Mouse (Mus musculus): ENCODE measurements at regions not wholly inside any gene's neighbourhood (a gene's known extent, or its start where the extent isn't known, plus 50 kb on each side); places are given as distances from the start of the nearest gene placed in this dataset.

DNA sequence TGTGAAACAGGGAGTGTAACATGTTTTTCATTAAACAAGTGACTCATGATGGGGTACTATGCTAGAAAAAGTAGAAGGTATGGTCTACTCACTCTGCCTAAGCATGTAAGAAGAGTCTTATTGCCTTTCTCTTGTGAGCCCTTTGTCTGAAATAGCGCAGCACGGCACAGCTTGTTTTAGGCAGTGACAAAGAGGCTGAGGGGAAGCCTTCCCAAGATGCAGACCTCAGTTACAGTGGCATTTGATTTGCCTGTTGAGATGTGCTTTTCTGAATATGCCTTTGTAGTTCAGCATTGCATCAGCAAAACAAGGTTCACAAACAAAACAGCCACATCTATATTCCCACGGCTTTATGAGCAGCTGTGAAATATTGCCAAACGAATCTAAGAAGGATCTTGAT lies 189.8 kb upstream of the Chl1 start:
- H3K36me3 ChIP-seq (replicated peaks; ENCODE audit: control insufficient read depth, insufficient read depth): no peaks in the 10 kb centered on the region
- DNase-seq (ENCODE audit: low spot score) (no peak), ATAC-seq (ENCODE audit: low FRiP score) (no peak)
- H3K27me3 ChIP-seq (ENCODE audit: control insufficient read depth, insufficient read depth, low read length): no peaks in the 10 kb centered on the region
- no peaks in the 10 kb centered on the region for H3K9me3 ChIP-seq (ENCODE audit: control insufficient read depth, low read length)
- no peak overlapping the region for H3K4me3 ChIP-seq (replicated peaks; ENCODE audit: low read length)
- 0 out of 2 replicates have a peak, but pooled peaks cover 8% of the 10 kb centered on the region for H3K4me1 ChIP-seq (replicated peaks; ENCODE audit: control insufficient read depth, insufficient read depth, low read length)
- peak overlapping the region; percentile 39 for H3K9ac ChIP-seq
- 45% methylated on average over 4 of the region's 4 CpGs for WGBS
- H3K27ac ChIP-seq: peak overlapping the region; percentile 75
- H3K4me2 ChIP-seq (replicated peaks): no peak overlapping the region

DNA sequence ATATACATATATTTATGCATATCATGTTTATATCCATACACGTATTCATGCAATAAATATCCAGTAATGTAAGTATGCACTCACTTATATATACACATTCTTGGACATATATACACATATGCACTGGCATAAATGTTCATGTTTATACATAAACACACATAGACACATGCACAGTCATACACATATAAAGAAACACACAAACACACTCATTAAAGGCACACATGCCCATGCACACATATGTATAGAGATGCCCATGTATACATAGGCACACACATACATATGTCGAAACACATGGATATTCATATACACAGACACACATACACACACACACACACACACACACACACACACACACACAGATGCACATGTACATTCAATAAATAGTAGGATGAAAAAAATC lies 189.3 kb upstream of the Chl1 start:
- no peak overlapping the region for H3K4me3 ChIP-seq (replicated peaks; ENCODE audit: low read length)
- no peaks in the 10 kb centered on the region for H3K36me3 ChIP-seq (replicated peaks; ENCODE audit: control insufficient read depth, insufficient read depth)
- no peak overlapping the region for H3K27ac ChIP-seq
- WGBS: 85% methylated on average over 2 of the region's 2 CpGs
- H3K4me1 ChIP-seq (replicated peaks; ENCODE audit: control insufficient read depth, insufficient read depth, low read length): 0 out of 2 replicates have a peak, but pooled peaks cover 8% of the 10 kb centered on the region
- no peak overlapping the region for H3K9ac ChIP-seq
- ATAC-seq (ENCODE audit: low FRiP score) (no peak), DNase-seq (ENCODE audit: low spot score) (no peak)
- H3K4me2 ChIP-seq (replicated peaks): no peak overlapping the region
- H3K27me3 ChIP-seq (ENCODE audit: control insufficient read depth, insufficient read depth, low read length): no peaks in the 10 kb centered on the region
- H3K9me3 ChIP-seq (ENCODE audit: control insufficient read depth, low read length): no peaks in the 10 kb centered on the region

DNA sequence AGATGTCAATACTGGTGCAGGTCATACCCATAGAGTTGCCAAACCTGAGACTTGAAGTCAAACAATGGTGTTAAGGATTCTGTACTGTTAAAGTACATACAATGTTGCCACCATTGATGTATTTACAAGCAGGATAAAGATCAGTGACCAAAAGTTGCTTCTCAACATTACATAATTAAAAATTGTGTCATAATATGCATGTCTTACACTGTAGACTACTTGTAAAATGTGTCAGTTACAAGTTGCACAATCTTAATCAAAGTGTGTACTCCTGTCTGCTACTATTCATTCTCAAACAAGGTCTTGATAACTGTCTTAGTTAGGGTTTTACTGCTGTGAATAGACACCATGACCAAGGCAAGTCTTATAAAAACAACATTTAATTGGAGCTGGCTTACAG lies 187.9 kb upstream of the Chl1 start:
- Histone ChIP-seq H3K4me1 (replicated peaks; ENCODE audit: control insufficient read depth, insufficient read depth, low read length) (0 out of 2 replicates have a peak, but pooled peaks cover 8% of the 10 kb centered on the region), H3K36me3 (replicated peaks; ENCODE audit: control insufficient read depth, insufficient read depth) (no peaks in the 10 kb centered on the region), H3K9me3 (ENCODE audit: control insufficient read depth, low read length) (no peaks in the 10 kb centered on the region), H3K4me3 (replicated peaks; ENCODE audit: low read length) (no peak overlapping the region), H3K9ac (no peak overlapping the region), H3K27ac (no peak overlapping the region), H3K27me3 (ENCODE audit: control insufficient read depth, insufficient read depth, low read length) (no peaks in the 10 kb centered on the region), H3K4me2 (replicated peaks) (no peak overlapping the region)
- DNase-seq (ENCODE audit: low spot score) (no peak), ATAC-seq (ENCODE audit: low FRiP score) (no peak)

DNA sequence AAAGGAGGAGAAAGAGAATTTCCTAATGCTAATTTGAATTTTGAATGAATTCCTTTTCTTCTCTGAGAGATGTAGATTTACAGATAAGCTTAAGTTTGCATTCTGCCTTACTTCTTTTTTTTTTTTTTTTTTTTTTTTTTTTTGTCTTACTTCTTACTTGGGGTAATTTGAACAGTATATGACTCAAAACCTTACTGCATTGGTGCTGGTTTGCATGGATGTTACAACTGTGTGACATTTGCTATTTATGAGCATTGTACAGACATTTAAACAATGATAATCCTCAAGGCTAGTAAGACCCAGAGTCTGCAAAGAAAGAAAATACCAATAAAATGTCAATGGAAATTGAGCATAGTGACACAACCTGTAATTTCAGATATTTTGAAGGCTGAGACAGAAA lies 174.7 kb upstream of the Chl1 start:
- 0 out of 2 replicates have a peak, but pooled peaks cover 6% of the 10 kb centered on the region for H3K4me1 ChIP-seq (replicated peaks; ENCODE audit: control insufficient read depth, insufficient read depth, low read length)
- H3K9ac ChIP-seq: no peak overlapping the region
- H3K9me3 ChIP-seq (ENCODE audit: control insufficient read depth, low read length): no peaks in the 10 kb centered on the region
- H3K36me3 ChIP-seq (replicated peaks; ENCODE audit: control insufficient read depth, insufficient read depth): no peaks in the 10 kb centered on the region
- no peak overlapping the region for H3K4me3 ChIP-seq (replicated peaks; ENCODE audit: low read length)
- no peaks in the 10 kb centered on the region for H3K27me3 ChIP-seq (ENCODE audit: control insufficient read depth, insufficient read depth, low read length)
- no peak for ATAC-seq (ENCODE audit: low FRiP score)
- H3K4me2 ChIP-seq (replicated peaks): no peak overlapping the region
- H3K27ac ChIP-seq: no peak overlapping the region
- no peak for DNase-seq (ENCODE audit: low spot score)

DNA sequence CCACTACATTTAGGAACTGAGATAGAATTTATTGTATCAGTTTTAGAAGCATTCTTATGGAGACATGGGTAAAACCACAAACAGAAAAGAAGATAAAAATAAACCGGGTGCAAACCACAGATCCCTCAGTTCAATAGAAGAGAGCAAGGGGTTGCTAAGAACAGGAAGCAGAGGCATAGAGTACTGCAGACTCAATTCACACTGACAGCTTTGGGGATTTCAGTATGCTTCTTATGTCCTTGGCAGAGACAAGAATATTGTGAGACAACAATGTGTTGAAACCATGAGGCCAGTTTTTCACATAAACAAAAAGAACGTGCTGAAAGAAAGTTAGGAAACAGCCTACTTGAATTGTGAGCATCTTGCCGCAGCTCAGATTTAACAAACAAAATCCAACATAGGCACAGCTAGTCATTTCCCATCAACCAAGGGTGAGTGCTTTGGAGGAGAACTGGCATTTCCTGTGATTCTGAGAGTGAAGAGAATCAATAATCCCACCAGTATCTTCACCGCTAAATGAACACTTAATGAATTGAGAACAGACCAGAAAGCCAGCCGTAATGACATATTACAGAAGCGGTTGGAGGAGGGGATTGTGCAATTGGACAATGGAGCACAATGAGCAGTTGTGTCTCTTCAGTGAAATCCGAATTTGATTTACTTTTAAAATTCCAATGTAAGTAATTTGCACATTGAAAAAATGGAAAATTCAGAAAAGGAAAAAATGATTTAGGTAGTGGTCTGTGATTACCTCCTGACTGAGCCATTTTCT lies 170.2 kb upstream of the Chl1 start:
- Histone ChIP-seq H3K4me2 (replicated peaks) (no peak overlapping the region), H3K9ac (no peak overlapping the region), H3K4me1 (replicated peaks; ENCODE audit: control insufficient read depth, insufficient read depth, low read length) (0 out of 2 replicates have a peak, but pooled peaks cover 2% of the 10 kb centered on the region), H3K9me3 (ENCODE audit: control insufficient read depth, low read length) (no peaks in the 10 kb centered on the region), H3K36me3 (replicated peaks; ENCODE audit: control insufficient read depth, insufficient read depth) (no peaks in the 10 kb centered on the region), H3K4me3 (replicated peaks; ENCODE audit: low read length) (no peak overlapping the region), H3K27ac (0 out of 2 replicates have a peak overlapping the region, but pooled peaks have one; percentile 20), H3K27me3 (ENCODE audit: control insufficient read depth, insufficient read depth, low read length) (no peaks in the 10 kb centered on the region)
- 47% methylated on average over 7 of the region's 7 CpGs for WGBS
- DNase-seq (ENCODE audit: low spot score): no peak
- ATAC-seq (ENCODE audit: low FRiP score): no peak

DNA sequence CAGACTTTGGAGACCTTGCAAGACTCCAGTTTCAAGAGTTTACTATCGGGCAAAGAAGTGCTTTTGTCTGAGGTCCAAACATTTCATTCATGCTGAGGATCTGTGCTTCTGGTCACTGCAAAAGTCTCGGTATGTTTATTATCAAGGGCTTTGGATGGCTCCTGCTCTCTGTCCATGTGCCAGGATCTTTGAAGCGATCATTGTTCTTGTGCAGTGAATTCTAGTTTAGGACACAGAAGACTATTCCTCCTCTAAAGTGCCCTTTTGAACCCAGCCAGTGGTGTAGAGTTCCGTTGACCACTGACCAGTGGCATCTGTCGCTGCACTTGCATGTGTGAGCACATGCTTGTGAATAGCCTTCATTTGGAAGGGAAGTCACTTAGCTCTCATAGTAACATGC lies 166.9 kb upstream of the Chl1 start:
- Histone ChIP-seq H3K4me2 (replicated peaks) (no peak overlapping the region), H3K4me1 (replicated peaks; ENCODE audit: control insufficient read depth, insufficient read depth, low read length) (0 out of 2 replicates have a peak, but pooled peaks cover 2% of the 10 kb centered on the region), H3K9ac (no peak overlapping the region), H3K4me3 (replicated peaks; ENCODE audit: low read length) (no peak overlapping the region), H3K36me3 (replicated peaks; ENCODE audit: control insufficient read depth, insufficient read depth) (no peaks in the 10 kb centered on the region), H3K9me3 (ENCODE audit: control insufficient read depth, low read length) (no peaks in the 10 kb centered on the region), H3K27me3 (ENCODE audit: control insufficient read depth, insufficient read depth, low read length) (no peaks in the 10 kb centered on the region), H3K27ac (no peak overlapping the region)
- DNase-seq (ENCODE audit: low spot score) (no peak), ATAC-seq (ENCODE audit: low FRiP score) (no peak)
- 50% methylated on average over 5 of the region's 5 CpGs for WGBS

DNA sequence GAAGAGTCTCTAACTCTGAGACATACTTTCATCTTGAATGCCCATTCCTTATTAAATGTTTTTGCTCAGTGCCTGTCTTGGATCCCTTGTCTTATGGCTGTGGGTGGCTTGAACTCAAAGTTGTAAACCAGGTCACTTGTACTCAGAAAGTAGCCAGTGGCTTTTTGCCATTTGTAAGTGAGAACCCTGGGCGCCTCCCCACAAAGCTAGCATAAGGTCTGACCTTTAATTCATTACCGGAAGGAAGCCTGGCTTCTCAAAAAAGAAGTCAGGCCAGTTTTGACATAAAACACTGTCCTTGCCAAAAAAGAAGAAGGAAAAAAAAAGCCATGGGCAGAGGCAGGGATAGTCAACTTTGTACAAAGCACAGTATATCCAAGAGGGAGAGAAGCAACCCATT lies 166.0 kb upstream of the Chl1 start:
- no peak overlapping the region for H3K27ac ChIP-seq

DNA sequence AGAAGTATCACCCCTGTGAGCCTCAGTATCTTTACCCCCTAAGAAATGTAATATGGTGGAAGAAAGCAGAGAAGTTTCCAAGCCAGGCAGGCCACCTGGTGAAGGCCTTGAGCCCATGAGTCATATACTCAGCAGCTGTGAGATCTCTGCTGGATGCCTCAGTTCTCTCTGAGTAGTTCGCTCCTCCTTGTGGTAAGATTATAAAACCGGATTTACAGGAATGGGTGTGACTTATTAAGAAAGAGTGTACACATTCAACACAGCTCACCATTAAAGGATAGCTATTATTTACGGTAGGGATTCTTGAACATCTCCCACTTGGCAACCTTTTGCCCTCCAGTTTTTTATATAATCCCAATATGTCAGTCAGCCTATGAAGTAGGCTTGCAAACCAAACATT lies 165.2 kb upstream of the Chl1 start:
- no peak for DNase-seq (ENCODE audit: low spot score)

More for the DNA sequence above, 166.0 kb upstream of the Chl1 start:
- Histone ChIP-seq H3K27me3 (ENCODE audit: control insufficient read depth, insufficient read depth, low read length) (no peaks in the 10 kb centered on the region), H3K4me1 (replicated peaks; ENCODE audit: control insufficient read depth, insufficient read depth, low read length) (0 out of 2 replicates have a peak, but pooled peaks cover 2% of the 10 kb centered on the region), H3K9me3 (ENCODE audit: control insufficient read depth, low read length) (no peaks in the 10 kb centered on the region), H3K9ac (no peak overlapping the region), H3K36me3 (replicated peaks; ENCODE audit: control insufficient read depth, insufficient read depth) (no peaks in the 10 kb centered on the region), H3K4me3 (replicated peaks; ENCODE audit: low read length) (no peak overlapping the region), H3K4me2 (replicated peaks) (no peak overlapping the region)
- no peak for DNase-seq (ENCODE audit: low spot score)
- no peak for ATAC-seq (ENCODE audit: low FRiP score)
- 76% methylated on average over 2 of the region's 2 CpGs for WGBS

DNA sequence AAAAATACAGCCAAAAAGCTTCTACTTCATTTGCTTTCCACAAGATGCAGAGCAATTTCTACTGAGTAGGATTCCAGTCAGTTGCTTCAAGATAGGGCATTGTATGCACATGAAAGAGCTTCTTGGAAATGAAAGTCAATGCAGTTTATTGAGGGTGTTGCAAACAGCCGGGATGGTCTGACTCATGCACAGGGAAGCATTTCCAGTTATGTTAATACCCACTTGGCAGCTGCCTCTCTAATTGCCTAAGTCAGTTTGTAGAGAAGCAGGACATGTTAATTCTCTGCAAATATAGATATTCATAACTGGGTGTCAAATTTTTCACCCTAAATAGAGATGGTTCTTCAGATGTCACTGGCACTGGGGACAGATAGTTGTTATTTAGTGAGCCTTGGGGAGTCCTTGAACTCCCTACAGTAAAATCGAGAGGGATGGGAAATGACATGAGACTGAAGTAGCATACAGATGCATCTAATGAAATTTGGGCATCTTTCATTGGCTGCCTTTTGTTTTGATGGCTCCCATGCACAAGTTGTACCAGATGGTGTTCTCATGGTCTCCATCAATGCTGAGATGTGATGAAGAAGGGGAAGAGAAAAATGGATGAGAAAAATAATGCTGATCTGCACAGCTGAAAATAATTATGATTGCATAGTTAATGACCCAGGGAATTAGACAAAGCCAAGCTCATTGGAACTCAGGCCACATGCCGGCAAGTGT lies 157.8 kb upstream of the Chl1 start:
- Histone ChIP-seq H3K27me3 (ENCODE audit: control insufficient read depth, insufficient read depth, low read length) (no peaks in the 10 kb centered on the region), H3K4me1 (replicated peaks; ENCODE audit: control insufficient read depth, insufficient read depth, low read length) (no peaks in the 10 kb centered on the region), H3K4me3 (replicated peaks; ENCODE audit: low read length) (no peak overlapping the region), H3K27ac (no peak overlapping the region; the same call in 1 of the 2 replicates), H3K36me3 (replicated peaks; ENCODE audit: control insufficient read depth, insufficient read depth) (no peaks in the 10 kb centered on the region), H3K9me3 (ENCODE audit: control insufficient read depth, low read length) (no peaks in the 10 kb centered on the region), H3K4me2 (replicated peaks) (no peak overlapping the region), H3K9ac (no peak overlapping the region)
- DNase-seq (ENCODE audit: low spot score) (no peak), ATAC-seq (ENCODE audit: low FRiP score) (peak; percentile 83)
- WGBS: 33% methylated on average over 3 of the region's 3 CpGs

More for the DNA sequence above, 165.2 kb upstream of the Chl1 start:
- no peak overlapping the region for H3K9ac ChIP-seq
- no peaks in the 10 kb centered on the region for H3K36me3 ChIP-seq (replicated peaks; ENCODE audit: control insufficient read depth, insufficient read depth)
- no peak overlapping the region for H3K27ac ChIP-seq
- H3K4me3 ChIP-seq (replicated peaks; ENCODE audit: low read length): no peak overlapping the region
- no peak overlapping the region for H3K4me2 ChIP-seq (replicated peaks)
- no peak for ATAC-seq (ENCODE audit: low FRiP score)
- 93% methylated on average over 3 of the region's 3 CpGs for WGBS
- H3K27me3 ChIP-seq (ENCODE audit: control insufficient read depth, insufficient read depth, low read length): no peaks in the 10 kb centered on the region
- 0 out of 2 replicates have a peak, but pooled peaks cover 2% of the 10 kb centered on the region for H3K4me1 ChIP-seq (replicated peaks; ENCODE audit: control insufficient read depth, insufficient read depth, low read length)
- no peaks in the 10 kb centered on the region for H3K9me3 ChIP-seq (ENCODE audit: control insufficient read depth, low read length)

Measured in hindbrain, embryonic 14.5 days (tissue).